Mouse (Mus musculus) E14TG2a.4 (cell line): ENCODE measurements around the gene Ptprm.

ENCODE experiments used
- H3K27me3 ChIP-seq: 2 replicates; pipeline ENCODE4 v1.6.1; 2014; ENCODE audit warnings: low read length, control low read depth; ENCODE audit not compliant: insufficient read depth
- H3K36me3 ChIP-seq: 2 replicates; pipeline ENCODE4 v1.6.1; 2014; ENCODE audit warnings: low read length, control low read depth; ENCODE audit not compliant: insufficient read depth
- H3K4me1 ChIP-seq: replicated peaks from 2 replicates; pipeline ENCODE4 v1.6.1; 2014; ENCODE audit warnings: low read depth, low read length, control low read depth
- H3K4me3 ChIP-seq: replicated peaks from 2 replicates; pipeline ENCODE4 v1.5.1; 2014; ENCODE audit warnings: mild to moderate bottlenecking, low read length
- H3K9me3 ChIP-seq: 2 replicates; pipeline ENCODE4 v1.6.1; 2014; ENCODE audit warnings: low read length, control low read depth
- CTCF ChIP-seq: conservative IDR thresholded peaks from 2 replicates; pipeline ENCODE4 v1.5.1; 2014; ENCODE audit warnings: low read length
- NANOG ChIP-seq: IDR thresholded peaks from 2 replicates; pipeline ENCODE4 v1.6.1; 2014; ENCODE audit warnings: borderline replicate concordance, low read length, mixed read lengths
- POU5F1 ChIP-seq: IDR thresholded peaks from 2 replicates; pipeline ENCODE4 v1.6.1; 2014; ENCODE audit warnings: low read length, borderline replicate concordance

Gene Ptprm

GRCm38 (mm10) chr17:66912533-66912932 lies 441.7 kb downstream of the Ptprm start:
- H3K9me3 ChIP-seq = no peaks in the 10 kb centered on the region
- H3K27me3 ChIP-seq = no peaks in the 10 kb centered on the region
- TF ChIP-seq CTCF (no peak), POU5F1 (no peak), NANOG (no peak)
- H3K4me1 ChIP-seq = no peaks in the 10 kb centered on the region
- H3K4me3 ChIP-seq = no peak overlapping the region
- H3K36me3 ChIP-seq = no peaks in the 10 kb centered on the region

GRCm38 (mm10) chr17:66912120-66912519 lies 442.1 kb downstream of the Ptprm start:
- H3K4me3 ChIP-seq = no peak overlapping the region
- no peaks in the 10 kb centered on the region for H3K4me1 ChIP-seq
- H3K36me3 ChIP-seq = no peaks in the 10 kb centered on the region
- no peaks in the 10 kb centered on the region for H3K9me3 ChIP-seq
- no peaks in the 10 kb centered on the region for H3K27me3 ChIP-seq
- TF ChIP-seq CTCF (no peak), NANOG (no peak), POU5F1 (no peak)

- H3K9me3 ChIP-seq = no peaks in the 10 kb centered on the region
- no peaks in the 10 kb centered on the region for H3K4me1 ChIP-seq
- TF ChIP-seq NANOG (no peak; the same call in 1 of the 2 replicates), CTCF (no peak), POU5F1 (no peak)
- H3K36me3 ChIP-seq = no peaks in the 10 kb centered on the region
- no peak overlapping the region for H3K4me3 ChIP-seq
- H3K27me3 ChIP-seq = no peaks in the 10 kb centered on the region
Measured at GRCm38 (mm10) chr17:66909901-66910300, 444.4 kb downstream of the Ptprm start.

GRCm38 (mm10) chr17:66908921-66909320 lies 445.3 kb downstream of the Ptprm start:
- no peaks in the 10 kb centered on the region for H3K36me3 ChIP-seq
- no peak overlapping the region for H3K4me3 ChIP-seq
- no peaks in the 10 kb centered on the region for H3K9me3 ChIP-seq
- H3K27me3 ChIP-seq = no peaks in the 10 kb centered on the region
- no peaks in the 10 kb centered on the region for H3K4me1 ChIP-seq
- no peak for TF ChIP-seq CTCF
- TF ChIP-seq NANOG = no peak
- TF ChIP-seq POU5F1 = no peak

- Histone ChIP-seq H3K27me3 (no peaks in the 10 kb centered on the region), H3K9me3 (no peaks in the 10 kb centered on the region), H3K36me3 (no peaks in the 10 kb centered on the region), H3K4me1 (no peaks in the 10 kb centered on the region), H3K4me3 (no peak overlapping the region)
- TF ChIP-seq CTCF = no peak
- TF ChIP-seq POU5F1 = no peak
Measured at GRCm38 (mm10) chr17:66894181-66894580, 460.1 kb downstream of the Ptprm start.

- Histone ChIP-seq H3K4me3 (no peak overlapping the region), H3K4me1 (no peaks in the 10 kb centered on the region), H3K9me3 (no peaks in the 10 kb centered on the region), H3K36me3 (no peaks in the 10 kb centered on the region), H3K27me3 (no peaks in the 10 kb centered on the region)
- TF ChIP-seq POU5F1 = no peak
- TF ChIP-seq NANOG = no peak
- TF ChIP-seq CTCF = no peak
Measured at GRCm38 (mm10) chr17:66891916-66892315, 462.3 kb downstream of the Ptprm start.

- no peaks in the 10 kb centered on the region for H3K27me3 ChIP-seq
- H3K4me3 ChIP-seq = no peak overlapping the region
- no peak for TF ChIP-seq POU5F1
- no peak for TF ChIP-seq CTCF
- no peak for TF ChIP-seq NANOG
- no peaks in the 10 kb centered on the region for H3K4me1 ChIP-seq
- no peaks in the 10 kb centered on the region for H3K9me3 ChIP-seq
- H3K36me3 ChIP-seq = no peaks in the 10 kb centered on the region
Measured at GRCm38 (mm10) chr17:66891067-66891862, 463.0 kb downstream of the Ptprm start.

GRCm38 (mm10) chr17:66882304-66882703 lies 472.0 kb downstream of the Ptprm start:
- Histone ChIP-seq H3K36me3 (no peaks in the 10 kb centered on the region), H3K27me3 (no peaks in the 10 kb centered on the region), H3K9me3 (peaks cover 19% of the 10 kb centered on the region), H3K4me1 (no peaks in the 10 kb centered on the region), H3K4me3 (no peak overlapping the region)
- no peak for TF ChIP-seq NANOG
- TF ChIP-seq POU5F1 = no peak
- no peak for TF ChIP-seq CTCF
